Mouse (Mus musculus): ENCODE measurements around the gene Ldlrad3. TPM values are rescaled to one million over a fixed set of nuclear protein-coding genes. Genes with fewer than 3 reads are reported as not detected.
A peak's percentile ranks its signal among the peaks of the same experiment; 100 is the strongest.

The Ldlrad3 gene
- polyA plus RNA-seq, 1 experiment from 2014 or later, result 13.5 TPM

GRCm38 (mm10) chr2:102172458-102172857, 13.7 kb downstream of the Ldlrad3 start:
- H3K9me3 ChIP-seq (replicated peaks; ENCODE audit: control insufficient read depth, low read length), result no peaks in the 10 kb centered on the region
- no peaks in the 10 kb centered on the region for H3K4me1 ChIP-seq (ENCODE audit: control insufficient read depth, insufficient read depth, low read length)
- no peak overlapping the region for H3K27ac ChIP-seq (ENCODE audit: low read length)
- H3K27me3 ChIP-seq (ENCODE audit: control insufficient read depth, insufficient read depth, low read length), result no peaks in the 10 kb centered on the region
- H3K4me3 ChIP-seq (ENCODE audit: low read length), result no peak overlapping the region
- 90% methylated on average over 4 of the region's 4 CpGs for WGBS
- no peak for ATAC-seq (replicated peaks; ENCODE audit: extremely low read depth, insufficient read depth, low FRiP score)
- no peak overlapping the region for H3K4me2 ChIP-seq (ENCODE audit: low read depth, low read length)
- H3K9ac ChIP-seq (ENCODE audit: low read length), result no peak overlapping the region
- H3K36me3 ChIP-seq (ENCODE audit: control insufficient read depth, insufficient read depth), result no peaks in the 10 kb centered on the region

- H3K27ac ChIP-seq (ENCODE audit: low read length), result no peak overlapping the region
Measured at GRCm38 (mm10) chr2:102166550-102167325, 19.4 kb downstream of the Ldlrad3 start.

GRCm38 (mm10) chr2:102163106-102163505, 23.1 kb downstream of the Ldlrad3 start:
- 80% methylated on average over 3 of the region's 3 CpGs for WGBS
- Histone ChIP-seq H3K9ac (ENCODE audit: low read length) (no peak overlapping the region), H3K4me1 (ENCODE audit: control insufficient read depth, insufficient read depth, low read length) (peaks cover 6% of the 10 kb centered on the region), H3K9me3 (replicated peaks; ENCODE audit: control insufficient read depth, low read length) (no peaks in the 10 kb centered on the region), H3K27ac (ENCODE audit: low read length) (no peak overlapping the region), H3K4me2 (ENCODE audit: low read depth, low read length) (no peak overlapping the region), H3K36me3 (ENCODE audit: control insufficient read depth, insufficient read depth) (no peaks in the 10 kb centered on the region), H3K27me3 (ENCODE audit: control insufficient read depth, insufficient read depth, low read length) (no peaks in the 10 kb centered on the region), H3K4me3 (ENCODE audit: low read length) (no peak overlapping the region)
- ATAC-seq (replicated peaks; ENCODE audit: extremely low read depth, insufficient read depth, low FRiP score), result no peak

More at GRCm38 (mm10) chr2:102166550-102167325, 19.4 kb downstream of the Ldlrad3 start:
- H3K27me3 ChIP-seq (ENCODE audit: control insufficient read depth, insufficient read depth, low read length), result no peaks in the 10 kb centered on the region
- H3K9ac ChIP-seq (ENCODE audit: low read length), result no peak overlapping the region
- H3K36me3 ChIP-seq (ENCODE audit: control insufficient read depth, insufficient read depth), result no peaks in the 10 kb centered on the region
- WGBS, result 33% methylated on average over 15 of the region's 15 CpGs
- H3K4me2 ChIP-seq (ENCODE audit: low read depth, low read length), result peak overlapping the region; percentile 25; the same call in 1 of the 2 replicates
- ATAC-seq (replicated peaks; ENCODE audit: extremely low read depth, insufficient read depth, low FRiP score), result peak; percentile 58
- H3K9me3 ChIP-seq (replicated peaks; ENCODE audit: control insufficient read depth, low read length), result no peaks in the 10 kb centered on the region
- H3K4me3 ChIP-seq (ENCODE audit: low read length), result no peak overlapping the region
- H3K4me1 ChIP-seq (ENCODE audit: control insufficient read depth, insufficient read depth, low read length), result peaks cover 6% of the 10 kb centered on the region

GRCm38 (mm10) chr2:102157555-102157954, 28.6 kb downstream of the Ldlrad3 start:
- H3K4me2 ChIP-seq (ENCODE audit: low read depth, low read length), result no peak overlapping the region
- H3K36me3 ChIP-seq (ENCODE audit: control insufficient read depth, insufficient read depth), result no peaks in the 10 kb centered on the region
- WGBS, result 89% methylated on average over 3 of the region's 3 CpGs
- no peak for ATAC-seq (replicated peaks; ENCODE audit: extremely low read depth, insufficient read depth, low FRiP score)
- H3K9ac ChIP-seq (ENCODE audit: low read length), result no peak overlapping the region
- H3K4me3 ChIP-seq (ENCODE audit: low read length), result no peak overlapping the region
- H3K27me3 ChIP-seq (ENCODE audit: control insufficient read depth, insufficient read depth, low read length), result no peaks in the 10 kb centered on the region
- H3K9me3 ChIP-seq (replicated peaks; ENCODE audit: control insufficient read depth, low read length), result no peaks in the 10 kb centered on the region
- H3K4me1 ChIP-seq (ENCODE audit: control insufficient read depth, insufficient read depth, low read length), result peaks cover 5% of the 10 kb centered on the region; the same call in 1 of the 2 replicates
- H3K27ac ChIP-seq (ENCODE audit: low read length), result no peak overlapping the region

DNA sequence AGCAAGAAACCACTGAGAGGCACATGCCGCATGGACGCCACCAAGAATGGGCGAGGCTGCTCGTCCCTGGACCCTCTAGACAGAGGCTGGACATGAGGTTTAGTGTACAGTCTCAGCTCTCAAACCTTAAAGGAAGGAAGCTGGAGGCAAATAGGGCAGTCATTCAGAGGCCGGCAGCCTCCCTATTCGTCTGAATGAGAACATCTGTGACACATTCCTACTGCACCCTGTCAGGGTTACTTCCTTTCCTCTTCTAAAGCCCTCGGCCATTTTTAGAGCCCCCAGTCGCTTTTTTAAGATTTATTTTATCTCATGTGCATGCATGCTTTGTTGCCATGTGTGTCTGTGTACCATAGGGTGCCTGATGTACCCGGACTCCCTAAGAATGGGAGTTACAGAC, 29.2 kb downstream of the Ldlrad3 start:
- Histone ChIP-seq H3K36me3 (ENCODE audit: control insufficient read depth, insufficient read depth) (no peaks in the 10 kb centered on the region), H3K9me3 (replicated peaks; ENCODE audit: control insufficient read depth, low read length) (no peaks in the 10 kb centered on the region), H3K4me3 (ENCODE audit: low read length) (no peak overlapping the region), H3K27me3 (ENCODE audit: control insufficient read depth, insufficient read depth, low read length) (no peaks in the 10 kb centered on the region), H3K27ac (ENCODE audit: low read length) (no peak overlapping the region), H3K4me1 (ENCODE audit: control insufficient read depth, insufficient read depth, low read length) (peaks cover 5% of the 10 kb centered on the region; the same call in 1 of the 2 replicates), H3K4me2 (ENCODE audit: low read depth, low read length) (no peak overlapping the region), H3K9ac (ENCODE audit: low read length) (no peak overlapping the region)
- WGBS, result 61% methylated on average over 9 of the region's 9 CpGs
- no peak for ATAC-seq (replicated peaks; ENCODE audit: extremely low read depth, insufficient read depth, low FRiP score)

DNA sequence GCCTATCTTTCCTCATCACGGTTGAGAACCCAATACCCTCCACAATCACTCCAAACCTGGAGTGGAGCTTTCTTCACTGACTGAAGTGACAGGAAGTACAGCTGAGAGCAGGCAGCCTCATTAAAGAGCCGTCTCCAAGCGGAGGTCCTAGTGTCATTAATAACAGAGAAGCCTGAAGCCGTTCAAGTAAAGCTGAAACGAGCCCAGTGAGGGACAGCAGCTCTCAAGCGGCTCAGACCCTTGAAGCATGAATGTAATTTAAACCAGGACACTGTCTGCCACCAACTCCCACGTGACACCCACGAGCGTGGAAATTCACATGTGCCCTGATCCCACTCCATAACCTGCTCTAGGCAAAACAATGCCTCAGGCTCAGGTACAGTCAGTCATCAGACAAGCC, 29.7 kb downstream of the Ldlrad3 start:
- Histone ChIP-seq H3K4me1 (ENCODE audit: control insufficient read depth, insufficient read depth, low read length) (peaks cover 5% of the 10 kb centered on the region; the same call in 1 of the 2 replicates), H3K9ac (ENCODE audit: low read length) (no peak overlapping the region), H3K36me3 (ENCODE audit: control insufficient read depth, insufficient read depth) (no peaks in the 10 kb centered on the region), H3K4me2 (ENCODE audit: low read depth, low read length) (no peak overlapping the region), H3K4me3 (ENCODE audit: low read length) (no peak overlapping the region), H3K27ac (ENCODE audit: low read length) (no peak overlapping the region), H3K9me3 (replicated peaks; ENCODE audit: control insufficient read depth, low read length) (no peaks in the 10 kb centered on the region), H3K27me3 (ENCODE audit: control insufficient read depth, insufficient read depth, low read length) (no peaks in the 10 kb centered on the region)
- no peak for ATAC-seq (replicated peaks; ENCODE audit: extremely low read depth, insufficient read depth, low FRiP score)
- WGBS, result 40% methylated on average over 9 of the region's 9 CpGs

- no peak overlapping the region for H3K4me2 ChIP-seq (ENCODE audit: low read depth, low read length)
- no peaks in the 10 kb centered on the region for H3K27me3 ChIP-seq (ENCODE audit: control insufficient read depth, insufficient read depth, low read length)
- no peaks in the 10 kb centered on the region for H3K9me3 ChIP-seq (replicated peaks; ENCODE audit: control insufficient read depth, low read length)
- H3K4me3 ChIP-seq (ENCODE audit: low read length), result no peak overlapping the region
- WGBS, result 71% methylated on average over 5 of the region's 5 CpGs
- ATAC-seq (replicated peaks; ENCODE audit: extremely low read depth, insufficient read depth, low FRiP score), result no peak
- no peaks in the 10 kb centered on the region for H3K36me3 ChIP-seq (ENCODE audit: control insufficient read depth, insufficient read depth)
- H3K4me1 ChIP-seq (ENCODE audit: control insufficient read depth, insufficient read depth, low read length), result peaks cover 5% of the 10 kb centered on the region; the same call in 1 of the 2 replicates
- no peak overlapping the region for H3K9ac ChIP-seq (ENCODE audit: low read length)
- H3K27ac ChIP-seq (ENCODE audit: low read length), result no peak overlapping the region
Measured at GRCm38 (mm10) chr2:102155306-102156015, 30.7 kb downstream of the Ldlrad3 start.

GRCm38 (mm10) chr2:102154771-102155211, 31.4 kb downstream of the Ldlrad3 start:
- H3K4me1 ChIP-seq (ENCODE audit: control insufficient read depth, insufficient read depth, low read length), result peaks cover 5% of the 10 kb centered on the region; the same call in 1 of the 2 replicates
- H3K27ac ChIP-seq (ENCODE audit: low read length), result peak overlapping the region; percentile 20; the same call in 1 of the 2 replicates
- no peaks in the 10 kb centered on the region for H3K9me3 ChIP-seq (replicated peaks; ENCODE audit: control insufficient read depth, low read length)
- no peak overlapping the region for H3K9ac ChIP-seq (ENCODE audit: low read length)
- no peaks in the 10 kb centered on the region for H3K27me3 ChIP-seq (ENCODE audit: control insufficient read depth, insufficient read depth, low read length)
- no peak overlapping the region for H3K4me3 ChIP-seq (ENCODE audit: low read length)
- H3K4me2 ChIP-seq (ENCODE audit: low read depth, low read length), result no peak overlapping the region
- ATAC-seq (replicated peaks; ENCODE audit: extremely low read depth, insufficient read depth, low FRiP score), result no peak
- H3K36me3 ChIP-seq (ENCODE audit: control insufficient read depth, insufficient read depth), result no peaks in the 10 kb centered on the region
- 48% methylated on average over 6 of the region's 6 CpGs for WGBS

- no peaks in the 10 kb centered on the region for H3K36me3 ChIP-seq (ENCODE audit: control insufficient read depth, insufficient read depth)
- no peaks in the 10 kb centered on the region for H3K9me3 ChIP-seq (replicated peaks; ENCODE audit: control insufficient read depth, low read length)
- H3K4me3 ChIP-seq (ENCODE audit: low read length), result no peak overlapping the region
- H3K27ac ChIP-seq (ENCODE audit: low read length), result peak overlapping the region; percentile 20; the same call in 1 of the 2 replicates
- H3K4me2 ChIP-seq (ENCODE audit: low read depth, low read length), result no peak overlapping the region
- H3K4me1 ChIP-seq (ENCODE audit: control insufficient read depth, insufficient read depth, low read length), result peaks cover 5% of the 10 kb centered on the region; the same call in 1 of the 2 replicates
- H3K9ac ChIP-seq (ENCODE audit: low read length), result no peak overlapping the region
- 61% methylated on average over 4 of the region's 4 CpGs for WGBS
- no peak for ATAC-seq (replicated peaks; ENCODE audit: extremely low read depth, insufficient read depth, low FRiP score)
- H3K27me3 ChIP-seq (ENCODE audit: control insufficient read depth, insufficient read depth, low read length), result no peaks in the 10 kb centered on the region
Measured at GRCm38 (mm10) chr2:102154328-102154727, 31.9 kb downstream of the Ldlrad3 start.

All from heart, embryonic 16.5 days (tissue).